Mouse (Mus musculus) forebrain, embryonic 10.5 days (tissue): ENCODE measurements around the gene Wt1. TPM values are rescaled to one million over a fixed set of nuclear protein-coding genes. Genes with fewer than 3 reads are reported as not detected.

ENCODE experiments used
- DNase-seq: peaks from one replicate; pipeline ENCODE4 v3.0.0-alpha.2; 2017; ENCODE audit warnings: low spot score; ENCODE audit errors: extremely low spot score
- H3K27ac ChIP-seq: fragments of 300-500 bp; sonication (generic); 2 replicates; pipeline ENCODE4 v1.5.1; 2016; ENCODE audit warnings: mild to moderate bottlenecking
- H3K27me3 ChIP-seq: fragments of 300-500 bp; sonication (generic); 2 replicates; pipeline ENCODE4 v1.6.1; 2016; ENCODE audit warnings: mild to moderate bottlenecking; ENCODE audit not compliant: poor library complexity, severe bottlenecking
- H3K36me3 ChIP-seq: fragments of 300-500 bp; sonication (generic); replicated peaks from 2 replicates; pipeline ENCODE4 v1.6.1; 2016; ENCODE audit warnings: mild to moderate bottlenecking, moderate library complexity
- H3K4me1 ChIP-seq: fragments of 300-500 bp; sonication (generic); 2 replicates; pipeline ENCODE4 v1.6.1; 2016
- H3K4me3 ChIP-seq: fragments of 300-500 bp; sonication (generic); 2 replicates; pipeline ENCODE4 v1.5.1; 2016; ENCODE audit warnings: mild to moderate bottlenecking, moderate library complexity
- H3K9me3 ChIP-seq: fragments of 300-500 bp; sonication (generic); 2 replicates; pipeline ENCODE4 v1.6.1; 2016; ENCODE audit warnings: mild to moderate bottlenecking, moderate library complexity
- WGBS: fragments of 180-500 bp; shearing (Covaris S2); methylation state at CpG from one replicate; pipeline ENCODE4 v1.1.7; 2016; 5-methylcytosine and 5-hydroxymethylcytosine counted together
- polyA plus RNA-seq: library from polyadenylated mRNA; unstranded; fragments of >200 nt; fragmentation: Nextera tagmentation; extraction: Ambion mirVana; gene quantifications from 2 replicates; pipeline ENCODE4 v1.2.1, GENCODE M21; 2016

Wt1 gene
- polyA plus RNA-seq, 1 experiment from 2014 or later: 0.12 TPM

GRCm38 (mm10) chr2:105127531-105128480, 1.5 kb downstream of the Wt1 start:
- Histone ChIP-seq H3K27me3 (peaks cover 100% of the 10 kb centered on the region), H3K9me3 (no peaks in the 10 kb centered on the region), H3K27ac (no peak overlapping the region), H3K4me3 (peak overlapping the region; percentile 38), H3K36me3 (no peaks in the 10 kb centered on the region), H3K4me1 (peaks cover 50% of the 10 kb centered on the region)
- DNase-seq: peak; percentile 58
- WGBS: under 1% methylated on average over 52 of the region's 52 CpGs

- WGBS: 6% methylated on average over 12 of the region's 12 CpGs
- Histone ChIP-seq H3K27ac (no peak overlapping the region), H3K9me3 (no peaks in the 10 kb centered on the region), H3K27me3 (peaks cover 100% of the 10 kb centered on the region), H3K36me3 (no peaks in the 10 kb centered on the region), H3K4me3 (no peak overlapping the region), H3K4me1 (peaks cover 48% of the 10 kb centered on the region)
- DNase-seq: peak; percentile 35
These were observed 2.2 kb downstream of the Wt1 start for GRCm38 (mm10) chr2:105128564-105128963.

- H3K27ac ChIP-seq: no peak overlapping the region
- peak overlapping the region; percentile 20; the same call in 1 of the 2 replicates for H3K4me3 ChIP-seq
- DNase-seq: peak; percentile 46
- H3K9me3 ChIP-seq: no peaks in the 10 kb centered on the region
- WGBS: under 1% methylated on average over 32 of the region's 32 CpGs
- peaks cover 51% of the 10 kb centered on the region for H3K4me1 ChIP-seq
- H3K27me3 ChIP-seq: peaks cover 100% of the 10 kb centered on the region
- no peaks in the 10 kb centered on the region for H3K36me3 ChIP-seq
These were observed 4.2 kb downstream of the Wt1 start for GRCm38 (mm10) chr2:105130351-105131060.

GRCm38 (mm10) chr2:105131061-105131810, 4.9 kb downstream of the Wt1 start:
- Histone ChIP-seq H3K4me1 (peaks cover 46% of the 10 kb centered on the region), H3K9me3 (no peaks in the 10 kb centered on the region), H3K36me3 (no peaks in the 10 kb centered on the region), H3K27me3 (peaks cover 100% of the 10 kb centered on the region), H3K4me3 (0 out of 2 replicates have a peak overlapping the region, but pooled peaks have one; percentile 20), H3K27ac (no peak overlapping the region)
- peak; percentile 27 for DNase-seq
- WGBS: 2% methylated on average over 12 of the region's 12 CpGs

GRCm38 (mm10) chr2:105131811-105132100, 5.4 kb downstream of the Wt1 start:
- Histone ChIP-seq H3K4me3 (no peak overlapping the region), H3K36me3 (no peaks in the 10 kb centered on the region), H3K4me1 (peaks cover 41% of the 10 kb centered on the region), H3K9me3 (no peaks in the 10 kb centered on the region), H3K27me3 (peaks cover 100% of the 10 kb centered on the region), H3K27ac (no peak overlapping the region)
- 4% methylated on average over 2 of the region's 2 CpGs for WGBS
- DNase-seq: no peak

GRCm38 (mm10) chr2:105132300-105132699, 6.0 kb downstream of the Wt1 start:
- Histone ChIP-seq H3K36me3 (no peaks in the 10 kb centered on the region), H3K4me3 (no peak overlapping the region), H3K9me3 (no peaks in the 10 kb centered on the region), H3K27ac (no peak overlapping the region), H3K27me3 (peaks cover 100% of the 10 kb centered on the region), H3K4me1 (peaks cover 35% of the 10 kb centered on the region)
- peak; percentile 44 for DNase-seq
- WGBS: under 1% methylated on average over 17 of the region's 17 CpGs

GRCm38 (mm10) chr2:105132933-105133795, 6.8 kb downstream of the Wt1 start:
- Histone ChIP-seq H3K27me3 (peaks cover 100% of the 10 kb centered on the region), H3K36me3 (no peaks in the 10 kb centered on the region), H3K4me3 (no peak overlapping the region), H3K4me1 (peaks cover 29% of the 10 kb centered on the region), H3K27ac (no peak overlapping the region), H3K9me3 (no peaks in the 10 kb centered on the region)
- peak; percentile 49 for DNase-seq
- under 1% methylated on average over 43 of the region's 43 CpGs for WGBS

GRCm38 (mm10) chr2:105134296-105134695, 8.0 kb downstream of the Wt1 start:
- 0% methylated on average over 19 of the region's 19 CpGs for WGBS
- peak; percentile 34 for DNase-seq
- Histone ChIP-seq H3K36me3 (no peaks in the 10 kb centered on the region), H3K27me3 (peaks cover 100% of the 10 kb centered on the region), H3K4me3 (no peak overlapping the region), H3K9me3 (no peaks in the 10 kb centered on the region), H3K27ac (no peak overlapping the region), H3K4me1 (peaks cover 29% of the 10 kb centered on the region)

- Histone ChIP-seq H3K4me3 (no peak overlapping the region), H3K4me1 (peaks cover 10% of the 10 kb centered on the region)
These were observed 13.1 kb downstream of the Wt1 start for GRCm38 (mm10) chr2:105139471-105139870.

GRCm38 (mm10) chr2:105141371-105141770, 15.0 kb downstream of the Wt1 start:
- 56% methylated on average over 7 of the region's 7 CpGs for WGBS
- Histone ChIP-seq H3K27me3 (peaks cover 57% of the 10 kb centered on the region), H3K36me3 (no peaks in the 10 kb centered on the region), H3K27ac (no peak overlapping the region), H3K4me1 (peaks cover 9% of the 10 kb centered on the region), H3K4me3 (no peak overlapping the region), H3K9me3 (no peaks in the 10 kb centered on the region)
- DNase-seq: no peak

More at GRCm38 (mm10) chr2:105139471-105139870, 13.1 kb downstream of the Wt1 start:
- H3K9me3 ChIP-seq: no peaks in the 10 kb centered on the region
- peaks cover 76% of the 10 kb centered on the region for H3K27me3 ChIP-seq
- no peaks in the 10 kb centered on the region for H3K36me3 ChIP-seq
- no peak overlapping the region for H3K27ac ChIP-seq
- no peak for DNase-seq
- WGBS: 79% methylated on average over 7 of the region's 7 CpGs

GRCm38 (mm10) chr2:105143731-105144130, 17.4 kb downstream of the Wt1 start:
- Histone ChIP-seq H3K36me3 (no peaks in the 10 kb centered on the region), H3K27ac (no peak overlapping the region), H3K4me1 (peaks cover 9% of the 10 kb centered on the region), H3K9me3 (no peaks in the 10 kb centered on the region), H3K27me3 (peaks cover 34% of the 10 kb centered on the region), H3K4me3 (no peak overlapping the region)
- 95% methylated on average over 14 of the region's 14 CpGs for WGBS
- no peak for DNase-seq

- H3K4me1 ChIP-seq: peaks cover 7% of the 10 kb centered on the region
- 96% methylated on average over 5 of the region's 5 CpGs for WGBS
These were observed 25.2 kb downstream of the Wt1 start for GRCm38 (mm10) chr2:105151544-105151943.

More at GRCm38 (mm10) chr2:105151544-105151943, 25.2 kb downstream of the Wt1 start:
- no peak for DNase-seq
- no peak overlapping the region for H3K4me3 ChIP-seq
- no peaks in the 10 kb centered on the region for H3K9me3 ChIP-seq
- H3K36me3 ChIP-seq: no peaks in the 10 kb centered on the region
- H3K27me3 ChIP-seq: no peaks in the 10 kb centered on the region
- no peak overlapping the region for H3K27ac ChIP-seq
